Mouse (Mus musculus): ENCODE results near the gene Lhpp.
"Not testable (repeated sequence)": the region's sequence is repeated elsewhere in the genome, so short reads cannot be mapped to it uniquely, and the experiment has no call there.

Gene Lhpp

GRCm38 (mm10) chr7:132640946-132641345 lies 30.5 kb downstream of the Lhpp start:
- no peak for ATAC-seq (ENCODE audit: insufficient number of reproducible peaks, low FRiP score, low TSS enrichment)

DNA sequence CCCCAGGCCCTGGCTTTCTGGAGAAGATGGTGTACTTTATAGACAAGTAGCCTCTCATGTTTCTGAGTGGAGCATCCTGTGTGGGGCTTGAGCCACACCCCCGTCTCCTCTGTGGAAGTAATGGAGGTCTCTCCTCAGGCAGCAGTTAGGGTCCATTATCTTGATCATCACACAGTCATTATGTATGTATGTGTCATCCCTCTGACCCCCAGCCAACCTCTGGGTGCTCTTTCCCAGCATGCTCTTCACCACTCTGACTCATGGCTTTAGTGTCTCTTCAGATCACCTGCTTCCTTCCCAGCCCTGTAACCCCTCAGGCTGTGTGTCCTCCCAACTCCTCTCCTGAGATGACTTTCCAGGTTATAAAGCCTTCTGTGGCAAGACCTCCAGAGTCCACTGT lies 31.2 kb downstream of the Lhpp start:
- ATAC-seq (ENCODE audit: insufficient number of reproducible peaks, low FRiP score, low TSS enrichment): no peak

GRCm38 (mm10) chr7:132644605-132645279 lies 34.3 kb downstream of the Lhpp start:
- no peak for ATAC-seq (ENCODE audit: insufficient number of reproducible peaks, low FRiP score, low TSS enrichment)

- ATAC-seq (ENCODE audit: insufficient number of reproducible peaks, low FRiP score, low TSS enrichment): no peak
Observed at GRCm38 (mm10) chr7:132646514-132646913, 36.1 kb downstream of the Lhpp start.

- no peak for ATAC-seq (ENCODE audit: insufficient number of reproducible peaks, low FRiP score, low TSS enrichment)
Observed at GRCm38 (mm10) chr7:132654412-132654811, 44.0 kb downstream of the Lhpp start.

- peak; percentile 72 for ATAC-seq (ENCODE audit: insufficient number of reproducible peaks, low FRiP score, low TSS enrichment)
Observed at GRCm38 (mm10) chr7:132656075-132656474, 45.6 kb downstream of the Lhpp start.

DNA sequence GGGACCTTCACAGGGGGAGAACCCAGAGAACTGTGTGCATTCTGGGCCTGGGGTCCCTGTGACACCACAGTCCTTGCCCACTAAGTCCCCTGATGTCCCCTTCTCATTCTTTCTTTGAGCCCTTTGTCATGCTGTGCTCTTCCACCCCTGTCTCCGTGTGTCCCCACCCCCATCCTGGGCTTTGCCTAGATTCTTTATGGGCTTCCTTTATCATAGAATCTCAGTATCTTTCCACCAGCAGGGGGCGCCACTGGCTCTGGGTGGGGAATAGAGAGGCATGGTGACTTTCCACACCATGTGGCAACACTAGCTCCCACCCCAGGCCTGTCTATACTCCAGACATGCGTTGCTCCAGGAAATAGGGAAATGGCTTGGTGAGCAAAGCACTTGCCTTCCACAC lies 46.1 kb downstream of the Lhpp start:
- peak; percentile 56; the same call in 1 of the 2 replicates for ATAC-seq (ENCODE audit: insufficient number of reproducible peaks, low FRiP score, low TSS enrichment)

DNA sequence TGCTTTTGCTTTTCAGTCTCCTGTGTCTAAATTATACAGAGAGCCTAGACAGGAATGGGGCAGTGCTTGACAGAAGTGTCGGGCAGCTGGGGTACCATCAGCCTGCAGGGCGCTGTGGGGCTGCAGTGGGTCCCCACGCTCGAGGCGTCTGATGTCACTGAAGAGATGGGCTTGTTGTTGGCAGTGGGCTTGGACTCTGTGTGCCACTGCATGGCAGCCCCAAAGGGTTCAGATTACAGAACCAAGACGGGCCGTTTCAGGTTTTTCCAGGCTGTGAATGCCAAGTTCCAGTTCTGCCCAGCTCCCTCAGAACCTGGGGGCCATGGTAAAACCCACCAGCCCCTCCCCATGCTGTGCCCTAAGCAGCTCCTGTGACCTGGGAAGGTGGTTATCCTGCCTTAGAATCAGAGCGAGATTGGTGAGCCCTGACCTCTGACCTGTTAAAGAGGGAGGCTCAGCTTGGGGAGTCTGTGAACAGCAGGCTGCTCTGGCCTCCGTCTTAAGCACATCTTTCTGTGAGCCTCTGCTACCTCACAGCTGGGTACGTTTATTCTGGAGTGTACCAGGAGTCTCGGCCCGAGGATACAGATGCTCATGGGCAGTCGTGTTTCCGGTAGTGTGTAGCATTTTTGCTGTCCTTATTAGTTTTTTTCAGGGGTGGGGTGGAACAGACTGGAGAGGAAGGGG lies 47.1 kb downstream of the Lhpp start:
- ATAC-seq (ENCODE audit: insufficient number of reproducible peaks, low FRiP score, low TSS enrichment): no peak

GRCm38 (mm10) chr7:132658058-132658450 lies 47.6 kb downstream of the Lhpp start:
- ATAC-seq (ENCODE audit: insufficient number of reproducible peaks, low FRiP score, low TSS enrichment): no peak

DNA sequence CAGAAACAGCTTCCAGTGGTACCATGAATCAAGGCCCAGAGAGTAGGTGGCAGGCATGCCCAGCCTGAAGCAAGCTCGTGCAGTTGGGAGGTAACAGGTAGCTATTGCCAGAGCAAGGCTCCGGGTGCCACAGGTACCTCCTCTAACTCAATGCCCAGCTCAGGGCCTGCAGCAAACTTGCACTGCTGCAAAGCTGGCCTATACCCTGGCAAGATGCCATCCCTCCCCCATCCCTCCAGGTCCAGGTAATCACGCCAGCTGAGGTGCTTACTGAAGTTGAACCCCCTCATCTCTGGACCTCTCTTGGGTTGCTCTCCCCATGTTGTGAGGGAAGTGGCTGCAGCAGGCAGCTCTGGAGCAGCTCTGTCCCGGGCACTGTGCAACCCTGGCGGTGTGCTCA lies 48.2 kb downstream of the Lhpp start:
- no peak for ATAC-seq (ENCODE audit: insufficient number of reproducible peaks, low FRiP score, low TSS enrichment)

DNA sequence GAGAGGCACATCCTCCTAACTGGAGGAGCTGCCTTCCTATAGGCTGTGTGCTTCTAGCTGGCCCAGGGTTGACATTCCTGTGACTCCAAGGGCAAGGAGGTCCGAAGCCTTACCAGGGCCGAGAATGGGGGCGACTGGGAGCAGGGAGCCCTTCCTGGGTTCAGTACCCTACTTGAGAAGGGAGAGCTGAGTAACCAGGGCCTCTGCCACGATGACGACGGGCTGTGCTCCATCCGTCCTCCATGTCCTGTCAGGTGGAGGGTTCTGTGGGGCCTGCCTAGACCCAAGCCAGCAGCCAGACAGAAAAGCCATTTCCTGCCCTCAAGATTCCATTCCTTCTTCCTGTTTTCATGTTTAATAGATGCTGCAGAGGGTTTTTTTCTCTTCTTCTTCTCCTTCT lies 49.2 kb downstream of the Lhpp start:
- no peak for ATAC-seq (ENCODE audit: insufficient number of reproducible peaks, low FRiP score, low TSS enrichment)

DNA sequence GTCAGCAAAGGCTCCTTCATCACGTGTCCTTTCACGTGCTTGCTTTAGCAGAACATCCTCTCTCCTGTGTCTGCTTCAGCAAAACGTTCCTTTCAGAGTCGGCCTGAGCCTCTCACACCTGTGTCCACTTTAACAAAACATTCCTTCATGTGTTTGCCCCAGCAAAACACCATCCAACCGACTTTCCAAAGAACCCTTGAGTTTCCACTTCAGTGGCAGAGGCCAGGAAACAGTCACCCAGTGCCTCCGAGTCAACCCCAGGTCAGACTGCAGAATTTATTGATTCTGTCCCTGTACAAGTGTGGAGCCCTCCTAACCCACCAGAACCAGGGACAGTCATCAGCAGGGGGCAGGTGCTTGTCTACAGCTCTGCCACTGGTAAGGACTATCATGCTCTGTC lies 52.4 kb downstream of the Lhpp start:
- ATAC-seq (ENCODE audit: insufficient number of reproducible peaks, low FRiP score, low TSS enrichment): not testable (repeated sequence)

DNA sequence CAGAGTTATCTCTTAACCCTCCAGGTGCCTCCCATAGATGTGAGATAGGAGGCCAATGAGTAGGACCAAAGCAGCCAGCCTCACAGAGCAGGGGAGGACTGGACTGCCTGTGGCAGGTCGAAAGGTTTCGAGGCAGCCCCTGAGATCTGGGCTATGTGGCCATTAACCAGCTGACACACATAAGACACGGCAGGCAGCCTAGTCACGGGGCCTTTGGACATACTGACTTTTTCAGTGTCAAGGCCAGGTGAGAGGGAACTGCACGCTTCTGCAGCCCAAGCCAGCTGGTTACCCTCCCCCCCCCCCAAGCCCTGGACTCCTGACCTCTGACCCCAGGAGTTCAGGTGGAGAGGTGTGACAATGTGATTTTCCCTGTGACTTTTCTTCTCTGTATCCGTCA lies 54.4 kb downstream of the Lhpp start:
- ATAC-seq (ENCODE audit: insufficient number of reproducible peaks, low FRiP score, low TSS enrichment): no peak

- no peak for ATAC-seq (ENCODE audit: insufficient number of reproducible peaks, low FRiP score, low TSS enrichment)
Observed at GRCm38 (mm10) chr7:132665664-132666382, 55.4 kb downstream of the Lhpp start.

DNA sequence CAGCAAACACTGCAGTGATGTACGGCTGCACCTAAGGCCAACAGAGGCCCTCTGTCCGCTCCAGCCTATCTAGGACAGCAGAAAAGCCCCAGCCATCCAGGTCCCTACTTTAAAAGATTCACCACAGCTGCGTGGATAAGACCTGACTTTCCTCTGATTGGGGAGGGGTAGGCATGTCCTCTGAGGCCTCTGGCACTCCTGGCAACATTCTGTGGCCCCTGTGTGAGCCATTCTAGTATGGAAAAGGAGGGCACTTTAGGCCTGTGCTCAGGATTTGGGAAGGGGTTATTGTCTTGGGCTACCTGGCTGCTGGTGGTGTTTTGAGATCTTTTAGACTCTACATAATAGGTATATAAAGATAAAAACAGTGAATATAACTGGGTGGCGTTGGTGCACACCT lies 56.1 kb downstream of the Lhpp start:
- ATAC-seq (ENCODE audit: insufficient number of reproducible peaks, low FRiP score, low TSS enrichment): no peak

- ATAC-seq (ENCODE audit: insufficient number of reproducible peaks, low FRiP score, low TSS enrichment): no peak
Observed at GRCm38 (mm10) chr7:132668604-132669003, 58.2 kb downstream of the Lhpp start.

GRCm38 (mm10) chr7:132669999-132670862 lies 59.8 kb downstream of the Lhpp start:
- no peak for ATAC-seq (ENCODE audit: insufficient number of reproducible peaks, low FRiP score, low TSS enrichment)

- ATAC-seq (ENCODE audit: insufficient number of reproducible peaks, low FRiP score, low TSS enrichment): no peak
Observed at GRCm38 (mm10) chr7:132670863-132671165, 60.4 kb downstream of the Lhpp start.

DNA sequence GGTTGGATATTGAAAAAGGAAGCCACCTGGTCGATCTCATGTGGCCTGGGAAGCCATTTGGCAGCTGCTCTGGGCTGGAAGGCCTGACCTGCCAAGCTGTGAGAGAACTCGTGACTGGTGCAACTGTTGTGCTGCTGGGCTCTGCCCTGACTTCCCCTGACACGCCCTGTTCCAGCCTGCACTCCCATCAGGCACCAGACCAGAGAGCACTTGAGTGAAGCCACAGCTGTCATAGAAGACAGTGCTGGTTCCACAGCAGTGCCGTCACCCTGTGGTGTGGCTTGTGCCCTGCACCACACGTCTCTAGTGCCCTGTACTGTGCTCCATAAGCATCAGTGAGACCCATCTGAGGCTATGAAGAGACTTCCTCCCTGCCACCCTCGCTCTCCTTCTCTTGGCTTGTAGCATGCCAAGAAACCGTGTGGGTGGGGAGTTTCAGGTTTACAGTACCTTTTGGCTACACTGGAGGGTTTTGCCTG lies 62.1 kb downstream of the Lhpp start:
- ATAC-seq (ENCODE audit: insufficient number of reproducible peaks, low FRiP score, low TSS enrichment): peak; percentile 31; the same call in 1 of the 2 replicates

DNA sequence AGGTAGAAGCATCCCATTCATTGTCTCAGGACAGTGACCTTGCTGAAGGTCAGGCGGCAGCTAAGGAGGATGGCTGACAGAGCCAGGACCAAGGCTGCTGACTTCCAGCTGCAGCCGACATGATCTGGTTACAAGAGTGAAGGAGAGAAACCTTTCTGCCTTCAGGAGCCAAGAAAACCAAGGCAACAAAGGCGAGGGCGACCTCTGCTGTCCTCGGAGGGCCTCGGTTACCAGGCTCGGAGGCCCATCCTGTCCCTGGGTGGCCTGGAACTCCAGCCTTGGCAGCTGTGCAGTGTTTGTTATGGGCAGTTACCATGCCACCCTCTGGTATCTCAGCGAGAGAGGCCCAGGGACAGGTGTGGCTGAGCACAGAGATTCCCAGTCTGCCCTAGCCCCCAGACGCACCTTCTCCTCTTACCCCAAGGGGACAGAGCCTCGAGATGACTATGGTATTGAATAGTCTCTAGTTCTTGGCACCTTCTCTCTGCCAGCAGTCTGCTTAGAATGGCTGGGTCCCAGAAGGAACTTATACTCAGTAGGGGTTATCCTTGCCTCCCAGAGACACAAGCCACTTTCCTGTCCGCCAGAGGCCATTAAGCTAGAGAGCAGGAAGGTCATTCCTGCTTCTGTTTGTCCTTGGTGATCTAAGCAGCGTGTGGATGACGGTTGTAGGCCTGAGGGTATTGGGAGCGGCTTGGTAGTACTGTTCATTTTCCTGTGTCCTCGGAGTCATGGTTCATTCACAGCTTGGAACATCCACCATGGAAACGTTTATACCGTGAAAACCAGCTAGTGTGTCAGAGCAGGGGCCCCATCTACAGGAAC lies 63.7 kb downstream of the Lhpp start:
- ATAC-seq (ENCODE audit: insufficient number of reproducible peaks, low FRiP score, low TSS enrichment): no peak
